Mouse (Mus musculus): ENCODE results near the gene Tcstv3. TPM values are rescaled to one million over a fixed set of nuclear protein-coding genes. Genes with fewer than 3 reads are reported as not detected.
"Not testable (repeated sequence)": the region's sequence is repeated elsewhere in the genome, so short reads cannot be mapped to it uniquely, and the experiment has no call there.

The Tcstv3 gene
- not detected in 2 replicates for polyA plus RNA-seq (2014; fragmentation: Nextera tagmentation; extraction: Ambion mirVana)

- H3K27me3 ChIP-seq (ENCODE audit: control insufficient read depth, insufficient read depth, low read length); H3K4me2 ChIP-seq; H3K9me3 ChIP-seq (replicated peaks; ENCODE audit: control insufficient read depth, low read length); H3K27ac ChIP-seq (ENCODE audit: low read depth, low read length); H3K4me1 ChIP-seq (ENCODE audit: control insufficient read depth, insufficient read depth, low read length); H3K9ac ChIP-seq (ENCODE audit: low read depth, low read length); H3K4me3 ChIP-seq (ENCODE audit: low read depth, low read length); H3K36me3 ChIP-seq (ENCODE audit: control insufficient read depth, insufficient read depth, low read length); ATAC-seq (replicated peaks; ENCODE audit: insufficient number of reproducible peaks, low FRiP score, low TSS enrichment): not testable (repeated sequence)
- 64% methylated on average over 3 of the region's 3 CpGs for WGBS (ENCODE audit: insufficient replicate concordance)
These were observed at the start of gene Tcstv3 for GRCm38 (mm10) chr13:120316578-120316977. Gene Tcstv3, plus strand, starts transcription at chr13:120316878.

- not testable (repeated sequence) for H3K9me3 ChIP-seq (replicated peaks; ENCODE audit: control insufficient read depth, low read length); H3K27me3 ChIP-seq (ENCODE audit: control insufficient read depth, insufficient read depth, low read length); H3K9ac ChIP-seq (ENCODE audit: low read depth, low read length); H3K4me3 ChIP-seq (ENCODE audit: low read depth, low read length); H3K4me1 ChIP-seq (ENCODE audit: control insufficient read depth, insufficient read depth, low read length); H3K27ac ChIP-seq (ENCODE audit: low read depth, low read length); H3K4me2 ChIP-seq; H3K36me3 ChIP-seq (ENCODE audit: control insufficient read depth, insufficient read depth, low read length); ATAC-seq (replicated peaks; ENCODE audit: insufficient number of reproducible peaks, low FRiP score, low TSS enrichment)
- WGBS (ENCODE audit: insufficient replicate concordance): 20% methylated on average over 2 of the region's 2 CpGs
These were observed 38.8 kb upstream of the Tcstv3 start for GRCm38 (mm10) chr13:120277837-120278236.

- Histone ChIP-seq H3K9ac (ENCODE audit: low read depth, low read length) (no peak overlapping the region), H3K27me3 (ENCODE audit: control insufficient read depth, insufficient read depth, low read length) (no peaks in the 10 kb centered on the region), H3K4me2 (no peak overlapping the region), H3K4me3 (ENCODE audit: low read depth, low read length) (no peak overlapping the region), H3K27ac (ENCODE audit: low read depth, low read length) (no peak overlapping the region), H3K36me3 (ENCODE audit: control insufficient read depth, insufficient read depth, low read length) (no peaks in the 10 kb centered on the region), H3K4me1 (ENCODE audit: control insufficient read depth, insufficient read depth, low read length) (no peaks in the 10 kb centered on the region), H3K9me3 (replicated peaks; ENCODE audit: control insufficient read depth, low read length) (no peaks in the 10 kb centered on the region)
- no peak for ATAC-seq (replicated peaks; ENCODE audit: insufficient number of reproducible peaks, low FRiP score, low TSS enrichment)
- WGBS (ENCODE audit: insufficient replicate concordance): 86% methylated on average over 9 of the region's 9 CpGs
These were observed 37.9 kb upstream of the Tcstv3 start for GRCm38 (mm10) chr13:120278784-120279183.

GRCm38 (mm10) chr13:120299324-120299894 is 17.3 kb upstream of the Tcstv3 start:
- Histone ChIP-seq H3K4me2 (no peak overlapping the region), H3K9me3 (replicated peaks; ENCODE audit: control insufficient read depth, low read length) (no peaks in the 10 kb centered on the region), H3K27ac (ENCODE audit: low read depth, low read length) (no peak overlapping the region), H3K9ac (ENCODE audit: low read depth, low read length) (no peak overlapping the region), H3K27me3 (ENCODE audit: control insufficient read depth, insufficient read depth, low read length) (no peaks in the 10 kb centered on the region), H3K4me3 (ENCODE audit: low read depth, low read length) (no peak overlapping the region), H3K4me1 (ENCODE audit: control insufficient read depth, insufficient read depth, low read length) (no peaks in the 10 kb centered on the region), H3K36me3 (ENCODE audit: control insufficient read depth, insufficient read depth, low read length) (no peaks in the 10 kb centered on the region)
- no peak for ATAC-seq (replicated peaks; ENCODE audit: insufficient number of reproducible peaks, low FRiP score, low TSS enrichment)
- WGBS (ENCODE audit: insufficient replicate concordance): 45% methylated on average over 1 of the region's 1 CpGs

- 51% methylated on average over 2 of the region's 2 CpGs for WGBS (ENCODE audit: insufficient replicate concordance)
These were observed 16.7 kb upstream of the Tcstv3 start, which contains the start of gene BC147527 for GRCm38 (mm10) chr13:120299991-120300442. Gene BC147527, plus strand, starts transcription at chr13:120300392.

GRCm38 (mm10) chr13:120300853-120301252 is 15.8 kb upstream of the Tcstv3 start:
- ATAC-seq (replicated peaks; ENCODE audit: insufficient number of reproducible peaks, low FRiP score, low TSS enrichment): no peak
- no peak overlapping the region for H3K9ac ChIP-seq (ENCODE audit: low read depth, low read length)
- H3K4me2 ChIP-seq: no peak overlapping the region
- H3K27me3 ChIP-seq (ENCODE audit: control insufficient read depth, insufficient read depth, low read length): no peaks in the 10 kb centered on the region
- no peak overlapping the region for H3K4me3 ChIP-seq (ENCODE audit: low read depth, low read length)
- H3K9me3 ChIP-seq (replicated peaks; ENCODE audit: control insufficient read depth, low read length): no peaks in the 10 kb centered on the region
- H3K36me3 ChIP-seq (ENCODE audit: control insufficient read depth, insufficient read depth, low read length): no peaks in the 10 kb centered on the region
- no peak overlapping the region for H3K27ac ChIP-seq (ENCODE audit: low read depth, low read length)
- 62% methylated on average over 4 of the region's 4 CpGs for WGBS (ENCODE audit: insufficient replicate concordance)
- H3K4me1 ChIP-seq (ENCODE audit: control insufficient read depth, insufficient read depth, low read length): no peaks in the 10 kb centered on the region

More at GRCm38 (mm10) chr13:120299991-120300442, 16.7 kb upstream of the Tcstv3 start, which contains the start of gene BC147527:
- no peak within 1 kb of the TSS for H3K4me3 ChIP-seq (ENCODE audit: low read depth, low read length)
- no peak within 1 kb of the TSS for H3K4me2 ChIP-seq
- H3K27ac ChIP-seq (ENCODE audit: low read depth, low read length): no peak within 1 kb of the TSS
- no peaks in the 10 kb centered on the region for H3K27me3 ChIP-seq (ENCODE audit: control insufficient read depth, insufficient read depth, low read length)
- no peak within 1 kb of the TSS for H3K9ac ChIP-seq (ENCODE audit: low read depth, low read length)
- H3K36me3 ChIP-seq (ENCODE audit: control insufficient read depth, insufficient read depth, low read length): no peaks in the 10 kb centered on the region
- H3K4me1 ChIP-seq (ENCODE audit: control insufficient read depth, insufficient read depth, low read length): no peaks in the 10 kb centered on the region
- ATAC-seq (replicated peaks; ENCODE audit: insufficient number of reproducible peaks, low FRiP score, low TSS enrichment): no peak
- no peaks in the 10 kb centered on the region for H3K9me3 ChIP-seq (replicated peaks; ENCODE audit: control insufficient read depth, low read length)

- Histone ChIP-seq H3K27ac (ENCODE audit: low read depth, low read length) (no peak overlapping the region), H3K4me3 (ENCODE audit: low read depth, low read length) (no peak overlapping the region), H3K27me3 (ENCODE audit: control insufficient read depth, insufficient read depth, low read length) (peaks cover 4% of the 10 kb centered on the region; the same call in 1 of the 2 replicates), H3K9me3 (replicated peaks; ENCODE audit: control insufficient read depth, low read length) (no peaks in the 10 kb centered on the region), H3K4me2 (no peak overlapping the region), H3K36me3 (ENCODE audit: control insufficient read depth, insufficient read depth, low read length) (no peaks in the 10 kb centered on the region), H3K4me1 (ENCODE audit: control insufficient read depth, insufficient read depth, low read length) (no peaks in the 10 kb centered on the region), H3K9ac (ENCODE audit: low read depth, low read length) (no peak overlapping the region)
- WGBS (ENCODE audit: insufficient replicate concordance): 66% methylated on average over 4 of the region's 4 CpGs
- ATAC-seq (replicated peaks; ENCODE audit: insufficient number of reproducible peaks, low FRiP score, low TSS enrichment): no peak
These were observed 5.9 kb upstream of the Tcstv3 start for GRCm38 (mm10) chr13:120310749-120311148.

- Histone ChIP-seq H3K27ac (ENCODE audit: low read depth, low read length) (no peak overlapping the region), H3K9ac (ENCODE audit: low read depth, low read length) (no peak overlapping the region), H3K27me3 (ENCODE audit: control insufficient read depth, insufficient read depth, low read length) (peaks cover 4% of the 10 kb centered on the region; the same call in 1 of the 2 replicates), H3K4me1 (ENCODE audit: control insufficient read depth, insufficient read depth, low read length) (no peaks in the 10 kb centered on the region), H3K4me2 (peak overlapping the region; percentile 21), H3K36me3 (ENCODE audit: control insufficient read depth, insufficient read depth, low read length) (no peaks in the 10 kb centered on the region), H3K9me3 (replicated peaks; ENCODE audit: control insufficient read depth, low read length) (no peaks in the 10 kb centered on the region), H3K4me3 (ENCODE audit: low read depth, low read length) (no peak overlapping the region)
- no peak for ATAC-seq (replicated peaks; ENCODE audit: insufficient number of reproducible peaks, low FRiP score, low TSS enrichment)
- WGBS (ENCODE audit: insufficient replicate concordance): 31% methylated on average over 14 of the region's 14 CpGs
These were observed 3.1 kb upstream of the Tcstv3 start for GRCm38 (mm10) chr13:120313584-120313983.

GRCm38 (mm10) chr13:120320183-120320582 is 3.5 kb downstream of the Tcstv3 start:
- no peak overlapping the region for H3K27ac ChIP-seq (ENCODE audit: low read depth, low read length)
- no peaks in the 10 kb centered on the region for H3K9me3 ChIP-seq (replicated peaks; ENCODE audit: control insufficient read depth, low read length)
- H3K4me2 ChIP-seq: no peak overlapping the region
- 65% methylated on average over 3 of the region's 3 CpGs for WGBS (ENCODE audit: insufficient replicate concordance)
- no peak for ATAC-seq (replicated peaks; ENCODE audit: insufficient number of reproducible peaks, low FRiP score, low TSS enrichment)
- H3K4me3 ChIP-seq (ENCODE audit: low read depth, low read length): no peak overlapping the region
- no peak overlapping the region for H3K9ac ChIP-seq (ENCODE audit: low read depth, low read length)
- H3K4me1 ChIP-seq (ENCODE audit: control insufficient read depth, insufficient read depth, low read length): no peaks in the 10 kb centered on the region
- no peaks in the 10 kb centered on the region for H3K36me3 ChIP-seq (ENCODE audit: control insufficient read depth, insufficient read depth, low read length)
- H3K27me3 ChIP-seq (ENCODE audit: control insufficient read depth, insufficient read depth, low read length): no peaks in the 10 kb centered on the region

All from heart, embryonic 11.5 days (tissue).